Mouse (Mus musculus) liver, embryonic 12.5 days (tissue): ENCODE results near the gene Emp2. TPM values are rescaled to one million over a fixed set of nuclear protein-coding genes. Genes with fewer than 3 reads are reported as not detected.

ENCODE experiments used
- ATAC-seq: fragments of 200-750 bp; cut with Nextera tagmentation; 2 replicates; pipeline ENCODE4 v1.8.0; 2017; ENCODE audit warnings: moderate number of reproducible peaks, mild to moderate bottlenecking, moderate library complexity
- H3K27ac ChIP-seq: fragments of 300-500 bp; sonication (generic); 2 replicates; pipeline ENCODE4 v1.5.1; 2016; ENCODE audit warnings: mild to moderate bottlenecking
- H3K27me3 ChIP-seq: fragments of 300-500 bp; sonication (generic); replicated peaks from 2 replicates; pipeline ENCODE4 v1.6.1; 2016; ENCODE audit warnings: mild to moderate bottlenecking, moderate library complexity
- H3K36me3 ChIP-seq: fragments of 300-500 bp; sonication (generic); 2 replicates; pipeline ENCODE4 v1.6.1; 2016; ENCODE audit warnings: mild to moderate bottlenecking, moderate library complexity
- H3K4me1 ChIP-seq: fragments of 300-500 bp; sonication (generic); 2 replicates; pipeline ENCODE4 v1.6.1; 2016
- H3K4me2 ChIP-seq: fragments of 300-500 bp; sonication (generic); 2 replicates; pipeline ENCODE4 v1.6.1; 2016; ENCODE audit warnings: mild to moderate bottlenecking, moderate library complexity
- H3K4me3 ChIP-seq: fragments of 300-500 bp; sonication (generic); 2 replicates; pipeline ENCODE4 v1.5.1; 2016; ENCODE audit warnings: mild to moderate bottlenecking, moderate library complexity
- H3K9ac ChIP-seq: fragments of 300-500 bp; sonication (generic); 2 replicates; pipeline ENCODE4 v1.6.1; 2016; ENCODE audit warnings: mild to moderate bottlenecking, moderate library complexity
- H3K9me3 ChIP-seq: fragments of 300-500 bp; sonication (generic); replicated peaks from 2 replicates; pipeline ENCODE4 v1.6.1; 2016; ENCODE audit warnings: mild to moderate bottlenecking, moderate library complexity
- WGBS: fragments of 180-500 bp; shearing (Covaris S2); methylation state at CpG from one replicate; pipeline ENCODE4 v1.1.7; 2016; ENCODE audit not compliant: insufficient replicate concordance; 5-methylcytosine and 5-hydroxymethylcytosine counted together
- polyA plus RNA-seq: library from polyadenylated mRNA; unstranded; fragments of >200 nt; fragmentation: Nextera tagmentation; extraction: Ambion mirVana; gene quantifications from 2 replicates; pipeline ENCODE4 v1.2.1, GENCODE M21; 2016

Gene Emp2
- polyA plus RNA-seq, 1 experiment from 2014 or later = 5.7 TPM

GRCm38 (mm10) chr16:10337422-10338197 lies 23.8 kb upstream of the Emp2 start:
- Histone ChIP-seq H3K27me3 (no peaks in the 10 kb centered on the region), H3K36me3 (no peaks in the 10 kb centered on the region), H3K4me3 (no peak overlapping the region), H3K27ac (no peak overlapping the region), H3K4me2 (no peak overlapping the region), H3K9ac (no peak overlapping the region), H3K9me3 (no peaks in the 10 kb centered on the region), H3K4me1 (0 out of 2 replicates have a peak, but pooled peaks cover 5% of the 10 kb centered on the region)
- 62% methylated on average over 13 of the region's 13 CpGs for WGBS
- ATAC-seq = no peak

GRCm38 (mm10) chr16:10336454-10337421 lies 23.0 kb upstream of the Emp2 start:
- Histone ChIP-seq H3K9ac (no peak overlapping the region), H3K4me3 (no peak overlapping the region), H3K27me3 (no peaks in the 10 kb centered on the region), H3K9me3 (no peaks in the 10 kb centered on the region), H3K4me1 (0 out of 2 replicates have a peak, but pooled peaks cover 5% of the 10 kb centered on the region), H3K4me2 (no peak overlapping the region), H3K36me3 (no peaks in the 10 kb centered on the region), H3K27ac (no peak overlapping the region)
- no peak for ATAC-seq
- 72% methylated on average over 19 of the region's 19 CpGs for WGBS

- ATAC-seq = no peak
- Histone ChIP-seq H3K4me2 (no peak overlapping the region), H3K4me1 (0 out of 2 replicates have a peak, but pooled peaks cover 5% of the 10 kb centered on the region), H3K9ac (no peak overlapping the region), H3K27me3 (no peaks in the 10 kb centered on the region), H3K36me3 (no peaks in the 10 kb centered on the region), H3K4me3 (no peak overlapping the region), H3K9me3 (no peaks in the 10 kb centered on the region), H3K27ac (no peak overlapping the region)
- WGBS = 60% methylated on average over 2 of the region's 2 CpGs
Measured at GRCm38 (mm10) chr16:10335953-10336352, 22.2 kb upstream of the Emp2 start.

DNA sequence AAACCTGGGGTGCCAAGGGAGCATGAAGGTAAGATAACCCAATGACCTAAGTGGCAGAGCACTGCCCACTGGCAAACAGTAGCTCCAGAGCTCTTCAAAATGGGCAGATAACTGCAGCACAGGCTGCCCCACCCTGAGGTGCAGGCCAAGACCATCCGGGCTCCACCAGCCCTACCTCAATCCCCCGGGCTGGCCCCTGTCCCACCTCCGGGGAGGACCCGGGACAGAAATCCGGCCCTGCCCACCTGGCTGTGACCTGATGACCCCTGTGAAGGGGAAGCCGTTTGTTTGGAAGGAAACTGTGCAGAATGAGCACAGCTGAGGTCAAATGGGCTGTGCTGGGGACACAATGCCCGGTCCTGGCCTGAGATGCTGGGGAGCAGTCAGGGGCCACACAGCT lies 19.0 kb upstream of the Emp2 start:
- Histone ChIP-seq H3K4me3 (no peak overlapping the region), H3K9ac (no peak overlapping the region), H3K27ac (no peak overlapping the region), H3K27me3 (no peaks in the 10 kb centered on the region), H3K4me2 (no peak overlapping the region), H3K36me3 (no peaks in the 10 kb centered on the region), H3K4me1 (0 out of 2 replicates have a peak, but pooled peaks cover 5% of the 10 kb centered on the region), H3K9me3 (no peaks in the 10 kb centered on the region)
- 0 out of 2 replicates have a peak, but pooled peaks have one; percentile 34 for ATAC-seq
- WGBS = 53% methylated on average over 7 of the region's 7 CpGs

DNA sequence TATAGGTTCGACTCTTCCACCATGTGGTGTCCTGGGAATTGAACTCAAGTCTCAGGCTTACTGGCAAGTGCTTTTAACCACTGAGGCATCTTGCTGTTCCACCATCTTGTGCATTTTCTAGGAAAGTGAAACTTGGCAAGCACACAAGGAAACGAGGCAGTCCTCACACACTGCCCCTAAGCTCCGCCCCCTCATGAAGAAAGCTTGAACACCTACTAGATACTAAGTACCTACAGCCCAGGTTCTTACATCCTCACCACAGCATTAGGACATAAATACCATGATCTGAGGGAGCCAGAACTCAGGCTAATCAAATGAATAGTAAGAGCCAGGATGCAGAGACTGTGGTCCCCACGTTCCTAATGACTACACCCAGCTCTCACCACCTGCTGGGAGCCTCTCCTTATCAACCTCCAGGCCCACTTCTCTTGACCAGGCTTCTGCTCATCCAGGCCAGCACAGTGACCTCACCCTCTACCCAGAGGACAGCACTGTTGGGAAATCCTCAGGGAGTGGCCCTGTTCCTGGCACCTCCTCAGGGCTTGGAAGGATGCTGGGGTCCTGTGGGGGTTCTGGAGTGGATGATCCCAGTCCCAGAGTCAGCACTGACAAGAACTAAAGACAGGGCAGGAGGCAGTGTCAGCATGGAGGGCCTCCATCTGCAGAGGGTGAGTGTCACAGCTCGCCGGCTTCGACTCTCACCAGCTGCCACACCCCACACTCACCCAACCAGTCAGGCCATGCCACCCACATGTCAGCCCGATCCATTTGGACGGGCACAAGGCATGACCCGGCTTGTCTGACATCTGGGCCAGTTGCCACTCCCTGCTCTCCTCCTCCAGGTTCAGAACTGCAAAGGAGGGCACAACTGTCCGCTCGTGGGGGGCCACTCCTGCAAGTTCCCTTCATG lies 17.1 kb upstream of the Emp2 start:
- H3K27me3 ChIP-seq = no peaks in the 10 kb centered on the region
- ATAC-seq = no peak
- H3K27ac ChIP-seq = no peak overlapping the region
- H3K36me3 ChIP-seq = no peaks in the 10 kb centered on the region
- 0 out of 2 replicates have a peak, but pooled peaks cover 5% of the 10 kb centered on the region for H3K4me1 ChIP-seq
- 50% methylated on average over 12 of the region's 12 CpGs for WGBS
- H3K9me3 ChIP-seq = no peaks in the 10 kb centered on the region
- H3K4me3 ChIP-seq = no peak overlapping the region
- H3K4me2 ChIP-seq = no peak overlapping the region
- no peak overlapping the region for H3K9ac ChIP-seq

- Histone ChIP-seq H3K27me3 (no peaks in the 10 kb centered on the region), H3K4me2 (no peak overlapping the region), H3K36me3 (no peaks in the 10 kb centered on the region), H3K4me1 (0 out of 2 replicates have a peak, but pooled peaks cover 2% of the 10 kb centered on the region), H3K9me3 (no peaks in the 10 kb centered on the region), H3K4me3 (no peak overlapping the region), H3K27ac (peak overlapping the region; percentile 37), H3K9ac (no peak overlapping the region)
- 61% methylated on average over 13 of the region's 13 CpGs for WGBS
- peak; percentile 65; the same call in 1 of the 2 replicates for ATAC-seq
Measured at GRCm38 (mm10) chr16:10327563-10328333, 14.0 kb upstream of the Emp2 start.

- ATAC-seq = no peak
- WGBS = 43% methylated on average over 17 of the region's 17 CpGs
- H3K4me2 ChIP-seq = no peak overlapping the region
- no peak overlapping the region for H3K27ac ChIP-seq
- H3K36me3 ChIP-seq = no peaks in the 10 kb centered on the region
- H3K9me3 ChIP-seq = no peaks in the 10 kb centered on the region
- no peak overlapping the region for H3K9ac ChIP-seq
- peaks cover 13% of the 10 kb centered on the region; the same call in 1 of the 2 replicates for H3K27me3 ChIP-seq
- no peak overlapping the region for H3K4me3 ChIP-seq
- H3K4me1 ChIP-seq = no peaks in the 10 kb centered on the region
Measured at GRCm38 (mm10) chr16:10319914-10320569, 6.3 kb upstream of the Emp2 start.

- Histone ChIP-seq H3K9me3 (no peaks in the 10 kb centered on the region), H3K4me2 (no peak overlapping the region), H3K27ac (no peak overlapping the region), H3K9ac (no peak overlapping the region), H3K4me3 (no peak overlapping the region), H3K4me1 (no peaks in the 10 kb centered on the region), H3K36me3 (no peaks in the 10 kb centered on the region), H3K27me3 (peaks cover 40% of the 10 kb centered on the region)
- 45% methylated on average over 4 of the region's 4 CpGs for WGBS
- ATAC-seq = no peak
Measured at GRCm38 (mm10) chr16:10317197-10317544, 3.4 kb upstream of the Emp2 start.

GRCm38 (mm10) chr16:10316493-10317196 lies 2.9 kb upstream of the Emp2 start:
- Histone ChIP-seq H3K4me1 (no peaks in the 10 kb centered on the region), H3K36me3 (no peaks in the 10 kb centered on the region), H3K9ac (no peak overlapping the region), H3K9me3 (no peaks in the 10 kb centered on the region), H3K27ac (no peak overlapping the region), H3K4me3 (no peak overlapping the region), H3K4me2 (no peak overlapping the region), H3K27me3 (peaks cover 45% of the 10 kb centered on the region)
- no peak for ATAC-seq
- WGBS = 63% methylated on average over 10 of the region's 10 CpGs

DNA sequence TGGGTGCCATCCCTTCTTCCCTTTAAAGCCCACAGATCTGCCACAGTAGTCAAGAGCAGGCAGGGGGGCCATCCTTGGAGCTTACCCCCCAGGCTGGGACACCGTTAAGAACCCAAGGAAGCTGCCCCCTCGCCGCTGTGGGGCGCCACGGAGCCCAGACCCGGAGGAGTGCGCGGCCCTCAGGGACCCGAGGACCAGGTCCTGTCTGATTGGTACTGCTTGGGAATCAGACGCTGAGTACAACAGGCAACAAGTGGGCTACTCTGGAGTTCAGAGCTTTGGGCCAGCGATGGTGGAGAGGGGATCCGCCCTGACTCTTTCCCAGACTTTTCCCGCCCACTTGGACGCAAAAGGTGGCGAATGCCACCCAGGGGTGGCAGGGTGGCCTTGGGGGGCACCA lies 542 bp downstream of the Emp2 start:
- peak overlapping the region; percentile 57 for H3K4me2 ChIP-seq
- peak overlapping the region; percentile 48 for H3K4me3 ChIP-seq
- H3K9me3 ChIP-seq = no peaks in the 10 kb centered on the region
- peak overlapping the region; percentile 50 for H3K9ac ChIP-seq
- no peak overlapping the region for H3K27ac ChIP-seq
- H3K27me3 ChIP-seq = peaks cover 47% of the 10 kb centered on the region
- no peaks in the 10 kb centered on the region for H3K36me3 ChIP-seq
- ATAC-seq = 0 out of 2 replicates have a peak, but pooled peaks have one; percentile 29
- 5% methylated on average over 15 of the region's 15 CpGs for WGBS
- no peaks in the 10 kb centered on the region for H3K4me1 ChIP-seq
